ENCODE assay signal across 8 mouse cellular contexts in genomic region chr13:55443799-55444285, GRCm38 (mm10). TPM values are rescaled to one million over a fixed set of nuclear protein-coding genes. Genes with fewer than 3 reads are reported as not detected.
DNase-seq lines count a peak whose midpoint lies in the region; ATAC-seq and TF ChIP-seq lines count a peak whose summit lies in the region.

No protein-coding gene starts in this region.

- no peak overlapping the region; the same call in 1 of the 2 replicates for H3K9ac ChIP-seq in liver, adult 2 months (ENCODE audit: low read depth, low read length)
- peak overlapping the region; percentile 60 for H3K9ac ChIP-seq in embryonic facial prominence, embryonic 12.5 days
- H3K9ac ChIP-seq in intestine, postnatal 0 days (ENCODE audit: low read depth, low read length), result peak overlapping the region; percentile 17; the same call in 1 of the 2 replicates
- peak overlapping the region; percentile 56 for H3K9ac ChIP-seq in neural tube, embryonic 14.5 days (replicated peaks; ENCODE audit: low read depth, low read length)

- no peaks in the 10 kb centered on the region for H3K36me3 ChIP-seq in liver, adult 2 months (ENCODE audit: control insufficient read depth, insufficient read depth, low read length)
- no peaks in the 10 kb centered on the region for H3K36me3 ChIP-seq in embryonic facial prominence, embryonic 12.5 days
- H3K36me3 ChIP-seq in intestine, postnatal 0 days (ENCODE audit: control insufficient read depth, insufficient read depth), result no peaks in the 10 kb centered on the region
- no peaks in the 10 kb centered on the region for H3K36me3 ChIP-seq in neural tube, embryonic 14.5 days (ENCODE audit: control insufficient read depth, insufficient read depth, low read length)

- H3K27me3 ChIP-seq in liver, adult 2 months (ENCODE audit: control insufficient read depth, insufficient read depth, low read length), result no peaks in the 10 kb centered on the region
- no peaks in the 10 kb centered on the region for H3K27me3 ChIP-seq in embryonic facial prominence, embryonic 12.5 days
- H3K27me3 ChIP-seq in intestine, postnatal 0 days (replicated peaks; ENCODE audit: control insufficient read depth, insufficient read depth, low read length), result no peaks in the 10 kb centered on the region
- H3K27me3 ChIP-seq in neural tube, embryonic 14.5 days (ENCODE audit: control insufficient read depth, insufficient read depth, low read length), result no peaks in the 10 kb centered on the region

- TF ChIP-seq POLR2A in liver, adult 2 months (IDR thresholded peaks at IDR 0.05; ENCODE audit: extremely low read depth, insufficient read depth, low read length), result no peak

- peaks cover 11% of the 10 kb centered on the region for H3K4me1 ChIP-seq in liver, adult 2 months (ENCODE audit: control insufficient read depth, insufficient read depth, low read length)
- H3K4me1 ChIP-seq in embryonic facial prominence, embryonic 12.5 days, result peaks cover 22% of the 10 kb centered on the region
- peaks cover 13% of the 10 kb centered on the region for H3K4me1 ChIP-seq in intestine, postnatal 0 days (replicated peaks; ENCODE audit: control insufficient read depth, insufficient read depth, low read length)
- H3K4me1 ChIP-seq in neural tube, embryonic 14.5 days (ENCODE audit: control insufficient read depth, insufficient read depth, low read length), result peaks cover 26% of the 10 kb centered on the region

- TF ChIP-seq CTCF in liver, adult 2 months (IDR thresholded peaks at IDR 0.05; ENCODE audit: low read depth, low read length), result no peak
- no peak for TF ChIP-seq CTCF in intestine, postnatal 0 days (IDR thresholded peaks at IDR 0.05; ENCODE audit: low read depth)

- ATAC-seq in embryonic facial prominence, embryonic 12.5 days (ENCODE audit: insufficient number of reproducible peaks, insufficient read depth, low FRiP score, low TSS enrichment), result no peak
- ATAC-seq in intestine, postnatal 0 days, result no peak
- ATAC-seq in neural tube, embryonic 14.5 days (ENCODE audit: low read depth), result no peak
- ATAC-seq in frontal cortex, adult (ENCODE audit: low TSS enrichment), result no peak

- WGBS in liver, adult 2 months, result 39% methylated on average over 9 of the region's 9 CpGs
- 45% methylated on average over 9 of the region's 9 CpGs for WGBS in embryonic facial prominence, embryonic 12.5 days
- 23% methylated on average over 9 of the region's 9 CpGs for WGBS in intestine, postnatal 0 days
- WGBS in neural tube, embryonic 14.5 days, result 35% methylated on average over 9 of the region's 9 CpGs

- no peak overlapping the region; the same call in 1 of the 2 replicates for H3K4me3 ChIP-seq in liver, adult 2 months (ENCODE audit: insufficient read depth, low read depth, low read length)
- peak overlapping the region; percentile 72 for H3K4me3 ChIP-seq in embryonic facial prominence, embryonic 12.5 days
- peak overlapping the region; percentile 63 for H3K4me3 ChIP-seq in intestine, postnatal 0 days (ENCODE audit: low read depth, low read length)
- peak overlapping the region; percentile 79 for H3K4me3 ChIP-seq in neural tube, embryonic 14.5 days (ENCODE audit: low read depth, low read length)

- peak overlapping the region; percentile 79 for H3K4me2 ChIP-seq in embryonic facial prominence, embryonic 12.5 days (replicated peaks)
- H3K4me2 ChIP-seq in intestine, postnatal 0 days (replicated peaks; ENCODE audit: low read depth), result peak overlapping the region; percentile 89
- H3K4me2 ChIP-seq in neural tube, embryonic 14.5 days (ENCODE audit: low read depth, low read length), result peak overlapping the region; percentile 67

- H3K79me2 ChIP-seq in liver, adult 2 months (ENCODE audit: control insufficient read depth, insufficient read depth, low read length), result peaks cover 8% of the 10 kb centered on the region; the same call in 1 of the 2 replicates

- H3K9me3 ChIP-seq in embryonic facial prominence, embryonic 12.5 days, result no peaks in the 10 kb centered on the region
- no peaks in the 10 kb centered on the region for H3K9me3 ChIP-seq in intestine, postnatal 0 days (ENCODE audit: control insufficient read depth)
- no peaks in the 10 kb centered on the region for H3K9me3 ChIP-seq in neural tube, embryonic 14.5 days (ENCODE audit: control insufficient read depth, low read length)

- DNase-seq in liver, adult 2 months (ENCODE audit: extremely low read depth, low read depth, low spot score), result no peak
- no peak for DNase-seq in liver
- DNase-seq in cerebellum, postnatal 14 days, result no peak
- no peak for DNase-seq in cerebellum, adult 9-10 months

- H3K27ac ChIP-seq in liver, adult 2 months (replicated peaks; ENCODE audit: insufficient read depth, low read depth, low read length), result peak overlapping the region; percentile 68
- H3K27ac ChIP-seq in embryonic facial prominence, embryonic 12.5 days, result peak overlapping the region; percentile 96
- peak overlapping the region; percentile 95; the same call in 1 of the 2 replicates for H3K27ac ChIP-seq in intestine, postnatal 0 days (ENCODE audit: low read depth, low read length)
- peak overlapping the region; percentile 91; the same call in 1 of the 2 replicates for H3K27ac ChIP-seq in neural tube, embryonic 14.5 days (ENCODE audit: low read depth, low read length)

RNA-seq across cellular contexts. Expression of gene Grk6, which starts 1.0 kb away (rescaled TPM):
- 8.8 and 13.6 TPM in 2 replicates for total RNA-seq in liver, adult 2 months (2014; rRNA removed)
- polyA plus RNA-seq in liver, adult 2 months (2012; rRNA removed), result 12.4 and 14.3 TPM in 2 replicates
- 68.3 and 73.0 TPM in 2 replicates for polyA plus RNA-seq in embryonic facial prominence, embryonic 12.5 days (2016; fragmentation: Nextera tagmentation; extraction: Ambion mirVana)
- 10.5 and 11.4 TPM in 2 replicates for polyA plus RNA-seq in intestine, postnatal 0 days (2015; fragmentation: Nextera tagmentation; extraction: Ambion mirVana)
- polyA plus RNA-seq in neural tube, embryonic 14.5 days (2014; fragmentation: Nextera tagmentation; extraction: Ambion mirVana), result 39.0 and 42.1 TPM in 2 replicates

RNA-seq across cellular contexts. Expression of gene F12, which starts 17.2 kb away (rescaled TPM):
- total RNA-seq in liver, adult 2 months (2014; rRNA removed), result 391 and 453 TPM in 2 replicates
- polyA plus RNA-seq in liver, adult 2 months (2012; rRNA removed), result 621 and 798 TPM in 2 replicates
- polyA plus RNA-seq in embryonic facial prominence, embryonic 12.5 days (2016; fragmentation: Nextera tagmentation; extraction: Ambion mirVana), result 0.08 and 0.11 TPM in 2 replicates
- 1.2 and 2.3 TPM in 2 replicates for polyA plus RNA-seq in intestine, postnatal 0 days (2015; fragmentation: Nextera tagmentation; extraction: Ambion mirVana)
- polyA plus RNA-seq in neural tube, embryonic 14.5 days (2014; fragmentation: Nextera tagmentation; extraction: Ambion mirVana), result 0.18 TPM in 1 of 2 replicates, not detected in the other

RNA-seq across cellular contexts. Expression of gene Prr7, which starts 20.2 kb away (rescaled TPM):
- not detected in 2 replicates for total RNA-seq in liver, adult 2 months (2014; rRNA removed)
- 0.31 and 0.44 TPM in 2 replicates for polyA plus RNA-seq in liver, adult 2 months (2012; rRNA removed)
- 1.1 and 1.3 TPM in 2 replicates for polyA plus RNA-seq in embryonic facial prominence, embryonic 12.5 days (2016; fragmentation: Nextera tagmentation; extraction: Ambion mirVana)
- 0.14 and 0.27 TPM in 2 replicates for polyA plus RNA-seq in intestine, postnatal 0 days (2015; fragmentation: Nextera tagmentation; extraction: Ambion mirVana)
- 5.8 and 6.7 TPM in 2 replicates for polyA plus RNA-seq in neural tube, embryonic 14.5 days (2014; fragmentation: Nextera tagmentation; extraction: Ambion mirVana)

RNA-seq across cellular contexts. Expression of gene Pfn3, which starts 28.8 kb away (rescaled TPM):
- total RNA-seq in liver, adult 2 months (2014; rRNA removed), result not detected in 2 replicates
- polyA plus RNA-seq in liver, adult 2 months (2012; rRNA removed), result not detected in 2 replicates
- not detected in 2 replicates for polyA plus RNA-seq in embryonic facial prominence, embryonic 12.5 days (2016; fragmentation: Nextera tagmentation; extraction: Ambion mirVana)
- polyA plus RNA-seq in intestine, postnatal 0 days (2015; fragmentation: Nextera tagmentation; extraction: Ambion mirVana), result not detected in 2 replicates
- 0.55 and 1.2 TPM in 2 replicates for polyA plus RNA-seq in neural tube, embryonic 14.5 days (2014; fragmentation: Nextera tagmentation; extraction: Ambion mirVana)

RNA-seq across cellular contexts. Expression of gene Dbn1, which starts 44.1 kb away (rescaled TPM):
- total RNA-seq in liver, adult 2 months (2014; rRNA removed), result 0.65 and 0.81 TPM in 2 replicates
- polyA plus RNA-seq in liver, adult 2 months (2012; rRNA removed), result 2.1 and 2.3 TPM in 2 replicates
- 383 and 387 TPM in 2 replicates for polyA plus RNA-seq in embryonic facial prominence, embryonic 12.5 days (2016; fragmentation: Nextera tagmentation; extraction: Ambion mirVana)
- 31.3 and 34.8 TPM in 2 replicates for polyA plus RNA-seq in intestine, postnatal 0 days (2015; fragmentation: Nextera tagmentation; extraction: Ambion mirVana)
- polyA plus RNA-seq in neural tube, embryonic 14.5 days (2014; fragmentation: Nextera tagmentation; extraction: Ambion mirVana), result 376 and 450 TPM in 2 replicates

Comparison
In these comparisons a context has a peak if more than half of its experiments do, and no peak if none do; other contexts are left out.
1. RNA of gene F12, which starts 17.2 kb away (polyA plus RNA-seq): 621 to 798 TPM in liver, adult 2 months; 1.2 to 2.3 TPM in intestine, postnatal 0 days, 0.18 TPM in neural tube, embryonic 14.5 days and 0.08 to 0.11 TPM in embryonic facial prominence, embryonic 12.5 days; every median in the first group is over 100 times any median in the second.
2. Peak in every context shown above with its lines, with median percentiles within 50 percentile points of each other: H3K27ac ChIP-seq and H3K4me2 ChIP-seq.